Mouse (Mus musculus): ENCODE results near the gene Galnt2. TPM values are rescaled to one million over a fixed set of nuclear protein-coding genes. Genes with fewer than 3 reads are reported as not detected.

The Galnt2 gene
- total RNA-seq, 1 experiment from 2014 or later, result 31.0 TPM

DNA sequence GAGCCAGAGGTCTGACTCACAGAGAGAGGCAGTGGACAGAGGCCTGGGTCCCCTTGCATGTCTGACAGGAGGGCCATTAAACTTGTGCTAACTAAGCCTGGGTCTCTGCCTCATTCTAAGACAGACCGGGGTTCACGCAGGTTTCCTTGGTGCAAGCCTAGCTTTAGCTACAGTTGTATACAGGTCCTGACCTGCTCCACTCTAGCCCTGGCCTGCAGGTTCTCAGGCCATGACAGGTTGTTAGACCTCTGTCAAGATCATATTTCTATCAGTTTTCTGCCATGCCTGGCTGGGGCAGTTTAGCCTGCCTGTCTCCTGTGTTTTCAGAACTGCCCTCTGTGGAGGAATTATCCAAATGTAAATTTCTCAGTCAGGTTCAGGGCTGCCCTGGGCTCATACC, 33.9 kb downstream of the Galnt2 start:
- no peak for ATAC-seq (replicated peaks; ENCODE audit: low read depth, poor library complexity, severe bottlenecking)

DNA sequence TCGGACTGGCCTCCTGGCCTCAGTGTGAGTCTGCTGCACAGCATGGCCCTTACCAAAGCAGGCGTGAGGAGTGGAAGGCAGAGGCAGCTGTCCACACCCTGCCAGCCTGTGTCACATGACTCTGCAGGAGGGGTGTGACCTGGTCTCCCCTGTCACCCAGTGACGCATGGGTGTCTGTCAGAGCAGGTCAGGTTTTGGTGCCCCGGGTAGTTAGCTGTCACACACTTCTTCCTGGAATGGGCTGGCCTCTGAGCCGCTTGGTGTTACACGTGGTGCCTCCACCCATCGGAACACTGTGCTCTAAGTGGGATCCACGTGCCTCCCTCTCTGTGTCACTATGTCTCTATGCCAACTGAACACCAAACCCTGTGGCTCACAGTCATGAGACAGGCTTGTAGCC, 34.6 kb downstream of the Galnt2 start:
- ATAC-seq (replicated peaks; ENCODE audit: low read depth, poor library complexity, severe bottlenecking), result peak; percentile 50

DNA sequence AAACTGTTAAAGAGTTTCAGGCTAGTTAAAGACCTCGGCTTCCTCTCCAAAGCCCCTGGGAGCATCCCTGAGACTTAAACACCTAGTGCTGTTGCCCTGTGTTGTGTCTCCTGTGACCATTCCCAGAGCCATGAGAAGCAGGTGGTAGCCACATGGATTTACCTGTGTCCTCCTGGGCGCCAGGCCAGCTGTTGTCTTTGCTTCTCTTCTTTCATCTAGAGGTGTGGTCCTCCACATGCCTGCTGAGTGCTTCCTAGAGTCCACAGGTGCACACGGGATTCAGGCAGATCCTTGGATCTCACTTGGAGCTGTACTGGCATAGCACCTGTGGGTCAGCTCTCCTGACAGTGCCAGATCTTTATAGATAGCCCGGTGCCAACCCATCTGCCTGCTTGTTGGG, 36.0 kb downstream of the Galnt2 start:
- ATAC-seq (replicated peaks; ENCODE audit: low read depth, poor library complexity, severe bottlenecking), result no peak

DNA sequence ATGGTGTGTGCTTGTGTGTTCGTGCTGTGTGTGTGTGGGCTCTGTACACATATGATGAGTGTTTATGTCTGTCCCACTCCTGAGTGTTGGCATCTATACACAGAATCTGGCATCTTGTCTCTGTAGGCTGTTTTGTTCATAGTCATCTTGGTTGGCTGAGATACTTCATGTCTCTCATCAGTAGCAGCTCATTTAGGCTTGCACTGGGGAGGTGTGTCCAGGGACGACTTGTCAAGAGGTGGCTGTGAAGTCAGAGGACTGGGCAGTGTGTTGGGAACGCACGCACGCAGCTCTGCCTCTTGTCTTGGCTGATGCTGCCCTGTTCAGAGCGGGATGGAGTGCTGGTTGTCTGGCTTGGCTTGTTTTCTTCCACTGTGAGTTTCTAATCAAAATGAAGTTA, 39.3 kb downstream of the Galnt2 start:
- no peak for ATAC-seq (replicated peaks; ENCODE audit: low read depth, poor library complexity, severe bottlenecking)

DNA sequence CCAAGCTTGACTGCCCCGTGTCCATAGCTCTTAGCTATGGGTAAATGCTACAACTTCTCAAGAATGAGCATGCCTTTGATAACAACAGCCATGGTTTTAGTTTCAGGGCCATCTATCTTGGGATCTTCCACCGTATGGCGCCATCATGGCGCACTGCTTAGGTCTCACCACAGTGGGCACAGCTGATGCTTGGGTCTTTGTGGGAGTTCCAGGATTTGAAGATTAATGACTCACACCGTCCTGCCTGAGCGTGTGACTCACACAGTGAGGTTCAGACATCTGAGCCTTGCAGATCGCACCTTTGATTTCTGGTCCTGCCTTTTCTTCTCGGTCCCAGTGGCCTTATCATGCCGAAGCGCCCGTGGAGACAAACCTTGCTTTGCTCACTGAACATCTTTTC, 39.7 kb downstream of the Galnt2 start:
- 0 out of 2 replicates have a peak, but pooled peaks have one; percentile 6 for ATAC-seq (replicated peaks; ENCODE audit: low read depth, poor library complexity, severe bottlenecking)

DNA sequence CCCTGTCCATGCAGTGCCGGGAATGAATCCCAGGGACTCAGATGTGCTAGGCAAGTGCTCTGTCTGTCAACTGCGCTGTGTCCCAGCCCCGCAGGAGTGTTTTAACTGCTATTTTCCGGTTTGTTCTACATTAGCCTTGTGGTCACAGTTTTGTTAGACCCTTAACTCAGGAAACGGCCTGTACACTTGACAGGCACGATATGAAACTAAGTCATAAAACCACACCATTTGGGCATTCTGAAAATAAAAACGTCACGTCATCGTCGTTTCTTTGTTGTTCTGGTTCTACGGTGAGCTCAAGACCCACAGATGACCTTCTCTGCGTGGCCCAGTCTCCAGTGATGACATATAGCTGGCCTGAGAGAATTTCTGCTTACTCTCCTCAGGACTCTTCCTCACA, 40.3 kb downstream of the Galnt2 start:
- peak; percentile 81 for ATAC-seq (replicated peaks; ENCODE audit: low read depth, poor library complexity, severe bottlenecking)

DNA sequence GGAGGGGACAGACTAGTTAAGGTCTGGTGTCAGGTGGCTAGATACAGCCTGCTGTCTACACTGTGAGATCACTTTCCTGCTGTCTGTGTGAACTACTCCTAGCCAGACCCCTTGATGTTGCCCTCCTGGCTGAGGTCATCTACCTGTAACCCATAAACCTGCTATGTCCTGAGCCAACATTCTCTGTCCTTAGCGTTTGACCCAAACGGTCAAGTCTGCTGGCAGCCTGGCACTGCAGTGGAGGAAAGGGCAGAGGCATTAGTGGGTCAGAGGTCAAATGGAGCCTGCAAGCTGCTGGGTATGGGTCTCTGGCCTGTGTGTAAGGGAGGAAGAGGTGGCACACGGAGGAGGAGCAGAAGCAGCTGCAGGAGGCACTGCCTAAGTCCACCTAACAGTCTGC, 41.6 kb downstream of the Galnt2 start:
- ATAC-seq (replicated peaks; ENCODE audit: low read depth, poor library complexity, severe bottlenecking), result no peak

DNA sequence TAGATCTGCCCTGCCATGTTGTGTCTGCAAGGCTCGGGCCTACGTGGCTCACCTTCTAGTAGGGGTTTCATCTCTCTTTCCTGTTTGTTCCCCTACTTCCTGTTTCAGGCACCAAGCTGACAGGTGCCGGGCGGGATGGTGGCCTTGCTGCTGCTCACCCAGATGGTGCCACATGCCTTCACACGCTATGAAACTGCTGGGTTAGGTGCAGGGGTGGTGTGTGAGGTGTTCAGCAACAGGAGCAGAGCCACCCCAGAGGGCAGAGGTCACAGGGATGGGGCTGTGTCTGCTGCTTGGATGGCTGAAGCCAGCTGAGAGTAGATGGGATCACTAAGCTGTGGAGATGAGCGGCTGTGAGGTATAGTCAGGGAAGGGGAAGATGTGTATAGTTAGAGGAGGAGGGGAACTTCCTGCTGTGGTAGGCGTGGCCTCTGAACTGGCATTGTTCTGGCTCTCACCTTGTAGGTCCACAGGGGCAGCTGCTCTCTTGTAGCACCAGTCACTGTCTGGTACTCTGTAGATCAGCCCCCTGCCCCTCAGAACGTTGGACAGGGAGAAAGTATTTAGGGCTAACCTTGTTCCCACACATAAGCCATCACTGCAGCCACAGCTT, 42.5 kb downstream of the Galnt2 start:
- peak; percentile 13 for ATAC-seq (replicated peaks; ENCODE audit: low read depth, poor library complexity, severe bottlenecking)

DNA sequence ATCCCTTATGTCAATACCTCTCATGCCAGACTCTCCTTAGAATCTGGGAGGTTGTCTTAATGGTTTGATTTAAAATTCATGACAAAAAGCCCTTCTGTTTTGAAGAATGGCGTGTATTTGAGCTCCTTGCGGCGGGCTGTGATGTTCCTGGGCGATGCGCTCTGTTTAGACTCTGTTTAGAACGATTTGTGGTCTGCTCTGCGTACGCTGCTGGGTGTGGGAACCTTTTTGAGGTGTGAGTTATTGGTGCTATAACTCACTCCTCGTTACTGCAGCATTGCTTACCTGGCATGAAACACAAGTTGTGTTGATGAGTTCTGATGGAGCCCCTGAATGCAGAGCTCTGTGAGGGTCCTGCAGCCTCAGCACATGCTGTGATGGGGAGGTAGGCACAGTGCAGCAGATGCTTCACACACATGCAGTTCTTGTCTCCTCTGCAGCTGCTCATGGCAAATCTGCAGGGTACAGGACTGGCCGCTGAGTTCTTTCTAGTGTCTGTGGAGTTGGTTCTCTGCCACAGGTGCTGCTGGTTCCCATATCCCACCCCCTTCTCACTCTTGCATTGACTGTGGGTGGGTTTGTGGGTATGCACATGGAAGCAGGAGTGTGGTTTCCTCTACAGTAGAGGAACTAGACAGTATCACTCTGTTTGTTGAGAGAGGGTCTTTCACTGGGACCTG, 43.4 kb downstream of the Galnt2 start:
- no peak for ATAC-seq (replicated peaks; ENCODE audit: low read depth, poor library complexity, severe bottlenecking)

DNA sequence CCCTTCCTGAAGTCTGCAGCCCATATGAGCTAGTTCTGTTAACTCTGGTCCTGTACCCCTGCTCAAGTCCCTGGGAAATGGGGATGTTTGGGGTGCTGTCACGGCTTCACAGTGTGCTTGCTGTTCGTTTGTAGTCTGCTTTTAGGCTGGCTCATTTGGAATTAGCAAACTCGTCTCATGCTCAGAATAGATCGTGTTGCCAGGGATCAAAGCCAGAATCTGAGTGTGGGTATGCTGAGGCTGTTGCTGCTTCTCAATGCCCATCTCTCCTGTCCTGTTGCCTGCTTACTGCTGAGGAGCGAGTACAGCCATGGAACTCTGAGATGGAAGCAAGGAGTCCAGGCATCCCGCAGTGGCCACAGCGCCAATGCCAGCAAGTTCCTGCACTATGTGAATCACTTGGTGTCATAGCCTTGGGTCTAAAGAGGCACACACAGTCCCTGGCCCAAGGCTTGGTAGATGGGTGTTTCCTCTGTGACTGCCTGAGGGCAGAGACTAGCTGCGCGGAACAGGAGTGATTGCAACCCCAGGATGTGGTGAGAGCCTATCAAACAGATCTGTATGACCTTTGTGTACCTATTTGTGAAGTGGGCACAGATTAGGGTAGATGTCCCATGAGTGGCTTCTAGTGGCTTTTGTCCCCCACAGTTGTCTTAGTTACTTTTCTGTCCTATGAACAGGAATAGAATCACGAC, 44.3 kb downstream of the Galnt2 start:
- ATAC-seq (replicated peaks; ENCODE audit: low read depth, poor library complexity, severe bottlenecking), result no peak

DNA sequence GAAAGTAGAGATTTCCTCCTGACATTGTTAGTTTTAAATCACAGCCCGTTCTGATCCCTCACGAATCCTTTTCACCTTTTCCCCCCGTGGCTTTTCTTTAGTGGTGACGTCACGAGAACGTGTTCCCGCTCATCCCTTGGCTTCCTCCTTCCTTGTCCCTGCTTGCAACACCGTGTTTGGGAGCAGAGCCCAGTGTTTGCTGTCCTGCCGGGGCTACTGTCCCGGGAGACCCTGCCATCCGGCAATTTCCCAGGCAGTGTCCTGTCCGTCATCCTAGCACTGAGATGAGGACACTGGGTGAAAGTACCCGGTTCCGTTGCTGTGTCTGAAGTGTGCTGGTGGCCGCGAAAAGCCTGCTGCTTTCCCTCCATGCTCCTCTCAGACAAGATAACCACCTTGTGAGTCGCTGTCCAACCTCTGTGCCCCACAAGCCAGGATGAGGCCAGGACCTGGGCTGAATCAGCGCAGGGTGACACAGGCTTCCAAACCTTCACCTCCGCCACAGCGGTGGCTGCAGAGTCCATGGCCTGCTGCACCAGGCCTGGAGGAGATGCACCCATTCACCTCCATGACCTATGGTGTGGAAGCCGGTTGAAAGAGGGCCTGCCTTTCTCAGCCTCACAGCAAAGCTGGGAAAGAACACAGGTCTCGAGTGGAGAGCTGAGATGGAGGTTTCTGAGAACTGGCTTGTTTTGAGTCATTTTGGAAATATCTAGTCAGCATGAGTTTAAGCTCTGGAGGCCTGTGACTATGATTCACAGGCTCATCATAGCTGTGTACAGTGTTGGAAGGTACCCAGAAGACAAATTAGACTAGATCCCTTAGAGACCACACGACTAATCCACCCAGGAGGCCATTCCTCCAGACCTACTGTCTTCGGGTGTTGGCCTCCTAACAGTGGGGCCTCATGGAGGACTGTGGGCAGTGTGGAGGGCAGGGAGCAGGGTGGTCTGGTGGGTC, 47.0 kb downstream of the Galnt2 start:
- no peak for ATAC-seq (replicated peaks; ENCODE audit: low read depth, poor library complexity, severe bottlenecking)

DNA sequence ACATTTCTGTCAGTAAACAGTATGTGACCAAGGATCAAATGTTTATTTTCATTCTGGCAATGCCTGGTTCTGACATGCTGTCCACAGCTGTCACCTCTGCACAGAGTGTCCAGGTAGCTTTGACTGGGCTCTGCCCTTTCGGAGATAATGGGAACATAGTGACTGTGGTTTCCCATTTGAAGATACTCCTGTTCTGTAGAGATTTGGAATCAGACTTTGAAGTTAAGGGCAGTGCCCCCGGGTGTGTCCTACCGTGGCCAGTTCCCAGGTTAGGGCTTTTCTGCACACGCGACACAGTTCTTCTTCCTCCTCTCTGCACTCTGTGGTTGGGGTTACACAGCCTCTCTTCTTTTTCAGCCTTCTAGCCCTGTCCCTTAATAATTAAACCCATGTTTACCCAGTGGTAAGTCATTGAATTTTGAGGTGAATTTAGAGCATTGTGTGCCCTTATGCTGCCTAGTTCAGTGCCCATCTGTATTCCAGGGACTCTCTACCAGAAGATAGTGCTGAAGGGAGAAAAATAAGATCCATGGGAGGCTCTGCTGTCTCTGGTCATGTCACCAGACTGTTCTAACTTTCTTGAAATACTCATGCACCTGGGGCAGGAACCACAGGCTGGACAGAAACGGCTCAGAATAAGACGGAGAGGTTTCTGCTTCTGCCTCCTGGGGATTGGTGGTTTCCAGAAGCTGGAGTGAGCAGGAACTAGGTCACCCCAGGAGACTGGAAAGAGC, 47.9 kb downstream of the Galnt2 start:
- ATAC-seq (replicated peaks; ENCODE audit: low read depth, poor library complexity, severe bottlenecking), result no peak

DNA sequence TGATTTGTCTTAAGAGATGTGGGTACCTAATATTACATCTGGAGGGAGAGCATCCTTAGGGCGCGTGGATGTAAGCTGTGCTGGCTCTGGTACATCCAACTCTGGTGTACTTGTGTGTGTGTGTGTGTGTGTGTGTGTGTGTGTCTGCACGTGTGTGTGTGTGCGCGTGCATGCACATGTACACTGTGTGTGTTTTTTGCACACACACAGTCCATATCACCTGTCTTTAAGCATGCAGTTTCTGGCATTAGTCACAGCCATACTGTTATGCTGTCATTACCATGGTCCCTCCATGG, 48.4 kb downstream of the Galnt2 start:
- ATAC-seq (replicated peaks; ENCODE audit: low read depth, poor library complexity, severe bottlenecking), result no peak

DNA sequence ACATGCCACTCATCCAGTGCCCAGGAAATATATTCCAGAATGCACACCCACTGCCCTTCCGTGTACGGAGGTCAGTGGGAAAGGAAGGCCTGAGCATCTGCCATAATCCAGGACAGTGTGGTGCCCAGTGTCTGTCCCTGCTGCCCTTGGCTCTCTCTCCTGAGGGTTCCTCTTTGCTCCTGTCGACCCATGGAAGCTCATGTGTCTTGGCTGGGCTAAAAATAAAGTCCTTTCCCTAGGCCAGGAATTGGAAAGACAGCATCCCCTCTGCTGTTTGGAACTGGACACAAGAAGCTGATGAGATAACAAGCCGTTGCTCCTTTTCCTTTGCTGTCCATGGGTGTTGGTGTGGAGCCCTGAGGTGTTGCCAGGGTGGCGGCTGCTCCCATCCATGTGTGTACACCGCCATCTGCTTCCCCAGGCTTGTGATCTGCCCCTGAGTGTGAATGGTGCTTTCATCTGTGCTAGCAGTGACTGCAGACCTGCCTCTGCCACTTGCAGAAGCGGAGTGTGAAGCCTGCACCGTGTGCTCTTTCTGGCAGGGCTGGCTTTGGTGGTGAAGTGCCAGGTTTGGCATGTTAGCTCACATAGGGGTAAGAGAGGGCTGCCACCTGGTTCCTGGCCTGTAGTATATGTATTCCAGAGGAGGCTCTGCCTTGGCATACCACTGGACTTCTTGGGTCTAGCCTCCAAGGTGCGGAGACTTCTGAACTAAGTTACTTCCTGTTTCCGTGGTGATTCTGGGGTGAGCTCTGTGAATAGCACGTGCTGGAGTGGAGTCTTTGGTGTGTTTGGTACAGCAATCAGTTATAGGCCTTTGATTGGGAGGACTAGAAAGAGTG, 50.7 kb downstream of the Galnt2 start:
- ATAC-seq (replicated peaks; ENCODE audit: low read depth, poor library complexity, severe bottlenecking), result peak; percentile 45

DNA sequence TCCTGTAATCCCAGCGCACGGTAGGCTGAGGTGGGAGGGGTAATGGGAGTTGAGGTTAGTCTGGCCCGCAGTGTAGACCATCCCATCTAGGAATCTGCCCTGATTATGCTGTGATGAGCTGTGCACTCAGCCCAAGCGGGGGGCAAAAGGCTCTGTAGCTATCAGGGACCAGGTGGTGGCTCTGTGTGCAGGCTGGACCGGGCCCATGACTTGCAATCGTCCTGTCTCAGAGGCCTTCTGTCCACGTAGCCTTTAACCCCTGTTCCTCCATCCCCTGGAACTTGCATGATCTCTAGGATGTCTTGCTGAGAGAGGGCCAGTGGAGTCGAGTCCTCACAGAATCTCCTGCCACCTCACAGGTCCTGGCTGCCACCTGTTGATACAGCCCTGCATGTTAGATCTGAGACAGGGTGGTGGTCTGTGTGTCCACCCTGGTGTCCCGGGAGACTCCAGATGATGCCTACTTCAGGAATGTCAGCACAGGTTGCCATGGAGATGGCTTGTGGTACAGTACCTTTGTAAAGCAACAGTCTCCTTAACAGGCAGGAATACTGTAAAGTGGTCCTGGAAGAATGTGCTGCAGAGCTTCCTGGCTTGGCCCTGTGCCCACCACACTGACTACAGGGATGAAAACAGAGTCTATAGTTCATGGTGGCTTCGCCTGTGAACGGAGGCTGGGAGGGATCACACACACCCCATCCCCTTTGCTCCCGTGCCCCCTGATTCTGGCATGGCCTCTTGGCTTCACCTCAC, 51.9 kb downstream of the Galnt2 start:
- ATAC-seq (replicated peaks; ENCODE audit: low read depth, poor library complexity, severe bottlenecking), result no peak

DNA sequence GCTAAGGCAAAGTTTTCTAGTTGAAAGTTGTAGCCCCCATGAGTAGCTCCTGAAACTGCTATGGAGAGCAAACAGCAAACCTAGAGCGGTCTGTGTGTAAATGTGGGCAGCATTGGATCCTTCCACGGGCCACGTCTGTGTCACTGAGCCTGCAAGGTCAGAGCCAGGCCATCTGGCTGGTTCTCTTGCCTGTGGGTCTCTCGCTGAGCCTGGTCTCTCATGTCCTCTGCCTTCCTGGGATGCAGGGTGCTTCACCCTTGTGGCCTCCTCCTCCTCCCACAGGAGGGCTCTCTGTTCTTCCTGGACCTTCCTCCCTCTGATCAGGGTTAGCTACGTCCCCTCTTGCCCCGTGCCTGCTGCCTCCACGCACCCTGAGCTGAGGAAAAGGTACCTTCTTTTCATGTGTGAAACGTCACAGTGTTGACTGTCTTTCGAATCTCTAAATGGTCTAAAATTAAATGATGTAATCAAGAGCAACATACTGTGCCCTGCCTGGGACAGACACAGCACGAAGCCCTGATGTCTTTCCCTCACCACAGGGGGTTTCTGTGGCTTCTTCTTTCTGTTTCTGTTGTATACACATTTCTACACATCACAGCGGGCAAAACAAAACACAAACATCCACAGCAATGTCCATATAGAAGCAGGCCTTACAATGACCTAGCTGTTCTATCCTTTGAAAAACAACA, 52.6 kb downstream of the Galnt2 start:
- no peak for ATAC-seq (replicated peaks; ENCODE audit: low read depth, poor library complexity, severe bottlenecking)

DNA sequence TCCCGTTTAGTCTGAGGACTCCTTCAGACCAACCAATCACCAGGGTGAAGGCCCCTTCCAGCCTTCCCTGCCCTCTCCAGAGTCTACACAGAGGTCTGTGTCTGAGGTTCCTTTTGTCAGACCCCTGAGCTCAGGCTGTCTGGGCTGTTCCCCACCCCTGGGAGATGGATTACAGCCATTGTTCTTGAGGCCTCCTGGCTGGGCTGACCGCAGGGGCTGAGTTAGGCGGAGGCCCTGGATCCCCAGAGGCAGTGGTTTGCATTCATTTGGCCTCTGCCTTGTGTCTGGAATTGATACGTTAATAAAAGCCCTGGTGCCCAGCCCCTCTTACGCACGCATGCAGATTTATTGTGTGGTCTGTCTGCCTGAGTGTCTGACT, 53.1 kb downstream of the Galnt2 start:
- no peak for ATAC-seq (replicated peaks; ENCODE audit: low read depth, poor library complexity, severe bottlenecking)

Data from common myeloid progenitor, adult 5-6 weeks (primary cell).